Mouse (Mus musculus): ENCODE measurements around the gene Nup43. TPM values are rescaled to one million over a fixed set of nuclear protein-coding genes. Genes with fewer than 3 reads are reported as not detected.

Gene Nup43
- polyA plus RNA-seq (2017; shearing (Covaris generic)), result 25.8 TPM

DNA sequence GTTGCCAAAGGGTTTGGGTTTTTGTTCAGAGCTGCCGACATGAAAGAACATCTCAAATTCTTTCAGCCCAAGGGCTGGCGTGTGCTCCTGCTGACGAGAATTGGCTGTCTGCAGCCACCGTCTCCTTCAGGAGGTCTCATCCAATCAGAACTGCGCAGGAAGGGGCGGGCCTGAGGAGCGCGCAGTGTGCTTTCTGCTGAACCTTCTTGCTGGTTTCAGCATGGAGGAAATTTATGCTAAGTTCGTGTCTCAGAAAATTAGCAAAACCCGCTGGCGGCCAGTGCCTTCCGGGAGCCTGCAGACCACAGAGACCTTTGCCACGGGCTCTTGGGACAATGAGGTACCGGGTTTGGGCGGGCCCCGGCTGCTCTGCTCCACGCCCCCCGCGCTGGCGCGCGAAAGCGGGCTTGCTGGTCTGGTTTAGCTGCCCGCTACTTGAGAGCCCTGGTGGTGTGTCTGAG lies at the start of gene Nup43:
Gene Nup43, plus strand, starts transcription at position 162 of the 461 bp plus-strand sequence.

GRCm38 (mm10) chr10:7680731-7681301 lies 13.5 kb downstream of the Nup43 start, which contains the start of the genes Pcmt1 and Lats1:
Pcmt1 (minus strand) TSS chr10:7681136.
Lats1 (plus strand) TSS chr10:7681214.

DNA sequence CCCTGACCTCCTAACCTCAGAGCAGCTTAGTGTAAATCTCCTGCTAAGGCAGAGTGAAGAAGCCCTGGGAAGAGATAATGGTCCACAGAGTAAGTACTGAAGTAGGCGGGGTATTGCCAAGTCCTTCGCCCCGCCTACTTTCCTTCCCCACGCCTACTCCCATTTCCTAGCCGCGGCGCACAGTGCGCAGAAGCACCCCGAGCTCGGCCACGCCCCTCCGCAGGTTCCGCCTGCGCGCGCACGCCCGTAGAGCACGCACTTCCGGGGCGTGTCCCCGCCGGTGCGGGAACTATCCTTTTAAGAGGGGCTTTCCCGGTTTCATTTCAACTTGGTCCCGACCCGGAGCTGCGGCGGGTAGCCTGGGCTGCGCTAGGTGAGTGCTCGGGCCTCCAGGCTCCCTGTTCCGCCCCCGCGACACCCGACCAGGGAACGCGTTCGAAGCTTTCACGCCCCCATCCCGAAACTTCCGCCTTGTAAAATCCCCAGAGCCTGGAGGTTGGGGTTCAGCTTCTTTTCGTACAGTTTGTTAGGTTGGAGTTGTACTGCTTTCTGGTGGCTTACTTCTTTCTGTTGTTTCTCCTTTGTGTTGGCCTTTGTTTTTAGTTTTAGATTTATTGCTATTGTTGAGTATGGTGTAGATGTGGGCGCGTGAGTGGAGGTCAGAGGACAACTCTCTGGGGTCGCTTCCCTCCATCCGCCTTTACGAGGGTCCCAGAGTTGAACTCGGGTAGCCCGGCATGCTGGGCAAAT lies 58.6 kb downstream of the Nup43 start, which contains the start of gene Katna1:
Gene Katna1, plus strand, starts transcription at position 250 of the 750 bp plus-strand sequence.

Other genes starting within 250 kb of the Nup43 start
- gene Ulbp1, start 193.9 kb upstream of the Nup43 start, polyA plus RNA-seq (2017; shearing (Covaris generic)), result 9.7 TPM
- 0.22 TPM for gene Lrp11, start 77.7 kb upstream of the Nup43 start, polyA plus RNA-seq (2017; shearing (Covaris generic))
- gene Pcmt1, start 13.6 kb downstream of the Nup43 start, polyA plus RNA-seq (2017; shearing (Covaris generic)), result 117 TPM
- gene Lats1, start 13.7 kb downstream of the Nup43 start, polyA plus RNA-seq (2017; shearing (Covaris generic)), result 2.7 TPM
- gene Katna1, start 58.5 kb downstream of the Nup43 start, polyA plus RNA-seq (2017; shearing (Covaris generic)), result 91.3 TPM
- 70.2 TPM for gene Ginm1, start 125.3 kb downstream of the Nup43 start, polyA plus RNA-seq (2017; shearing (Covaris generic))
- 110 TPM for gene Ppil4, start 125.4 kb downstream of the Nup43 start, polyA plus RNA-seq (2017; shearing (Covaris generic))
- 16.0 TPM for gene Zc3h12d, start 165.0 kb downstream of the Nup43 start, polyA plus RNA-seq (2017; shearing (Covaris generic))

Measured in CD4-positive, CD25-positive, alpha-beta regulatory T cell, adult 9 weeks (primary cell).